Mouse (Mus musculus) layer of hippocampus, postnatal 25 days (tissue): Measurements from ENCODE around the gene Prss30. TPM values are rescaled to one million over a fixed set of nuclear protein-coding genes. Genes with fewer than 3 reads are reported as not detected.

Experiments used
- DNase-seq, 2 experiments: peaks; one replicate each; pipeline ENCODE4 v3.0.0; 2022; ENCODE audit warnings: mixed read lengths in 2 of 2, low spot score in 1 of 2; ENCODE audit errors: extremely low spot score in 1 of 2
- total RNA-seq, 2 experiments: library from RNA; stranded (reverse); gene quantifications; 2 replicates each; pipeline ENCODE4 v1.2.3; 2021

Gene Prss30
- total RNA-seq, result under 1 TPM in 1 of 2 experiments, not detected in 1; 0.23 TPM

GRCm38 (mm10) chr17:23980297-23980909, at the start of gene Prss30:
Gene Prss30, minus strand, starts transcription at chr17:23980566.
- DNase-seq, result no peak

GRCm38 (mm10) chr17:24029477-24029876, 49.1 kb upstream of the Prss30 start:
- no peak for DNase-seq

GRCm38 (mm10) chr17:24021375-24022199, 41.2 kb upstream of the Prss30 start:
- DNase-seq, result no peak

GRCm38 (mm10) chr17:24020696-24021095, 40.3 kb upstream of the Prss30 start:
- DNase-seq, result no peak

- peak in 1 of 2 experiments; percentile 32 for DNase-seq
These were observed 35.4 kb upstream of the Prss30 start for GRCm38 (mm10) chr17:24015727-24016126.

- no peak for DNase-seq
These were observed 34.1 kb upstream of the Prss30 start for GRCm38 (mm10) chr17:24014433-24014965.

- DNase-seq, result no peak
These were observed 32.6 kb upstream of the Prss30 start for GRCm38 (mm10) chr17:24012921-24013320.

GRCm38 (mm10) chr17:24009617-24010016, 29.3 kb upstream of the Prss30 start:
- no peak for DNase-seq

- no peak for DNase-seq
These were observed 27.7 kb upstream of the Prss30 start for GRCm38 (mm10) chr17:24008105-24008504.

GRCm38 (mm10) chr17:24007391-24007790, 27.0 kb upstream of the Prss30 start:
- DNase-seq, result no peak

- no peak for DNase-seq
These were observed 26.6 kb upstream of the Prss30 start for GRCm38 (mm10) chr17:24006930-24007329.

GRCm38 (mm10) chr17:24005049-24005448, 24.7 kb upstream of the Prss30 start:
- DNase-seq, result no peak

- no peak for DNase-seq
These were observed 23.8 kb upstream of the Prss30 start for GRCm38 (mm10) chr17:24004071-24004665.

- DNase-seq, result peak; percentile 52 to 57
These were observed 20.0 kb upstream of the Prss30 start for GRCm38 (mm10) chr17:24000404-24000803.

- DNase-seq, result no peak
These were observed 18.0 kb upstream of the Prss30 start for GRCm38 (mm10) chr17:23998383-23998782.

- no peak for DNase-seq
These were observed 17.5 kb upstream of the Prss30 start, which contains the start of gene Prss22 for GRCm38 (mm10) chr17:23997901-23998300. Gene Prss22, minus strand, starts transcription at chr17:23998100.

- DNase-seq, result no peak
These were observed 15.1 kb upstream of the Prss30 start for GRCm38 (mm10) chr17:23995421-23995820.

- DNase-seq, result no peak
These were observed 14.3 kb upstream of the Prss30 start for GRCm38 (mm10) chr17:23994667-23995066.

- peak; percentile 95 to 99 for DNase-seq
These were observed 13.4 kb upstream of the Prss30 start for GRCm38 (mm10) chr17:23993559-23994428.
